Mouse (Mus musculus) lung, postnatal 0 days (tissue): ENCODE data around the gene L3mbtl1.

Experiments
- CTCF ChIP-seq: IDR thresholded peaks from 2 replicates; pipeline ENCODE4 v1.5.1; 2016; ENCODE audit warnings: antibody characterized with exemption, mild to moderate bottlenecking
- EP300 ChIP-seq: IDR thresholded peaks from 2 replicates; pipeline ENCODE4 v1.6.1; 2016; ENCODE audit warnings: antibody characterized with exemption, mild to moderate bottlenecking, control low read depth

- TF ChIP-seq EP300 (no peak), CTCF (peak; percentile 22; the same call in 1 of the 2 replicates)
Observed at GRCm38 (mm10) chr2:162908052-162908491, 35.2 kb upstream of the L3mbtl1 start.
